Mouse (Mus musculus): ENCODE measurements at regions not wholly inside any gene's neighbourhood (a gene's known extent, or its start where the extent isn't known, plus 50 kb on each side); places are given as distances from the start of the nearest gene placed in this dataset.

GRCm38 (mm10) chr8:31518903-31519302 is 1909.6 kb upstream of the 5930422O12Rik start:
- Histone ChIP-seq H3K9ac (no peak overlapping the region), H3K36me3 (no peaks in the 10 kb centered on the region), H3K4me3 (no peak overlapping the region), H3K27ac (no peak overlapping the region), H3K9me3 (replicated peaks) (no peaks in the 10 kb centered on the region), H3K27me3 (no peaks in the 10 kb centered on the region), H3K4me1 (replicated peaks) (no peaks in the 10 kb centered on the region), H3K4me2 (no peak overlapping the region)
- 31% methylated on average over 1 of the region's 1 CpGs for WGBS
- ATAC-seq (replicated peaks; ENCODE audit: insufficient number of reproducible peaks, insufficient read depth, low FRiP score, low read depth) = no peak

DNA sequence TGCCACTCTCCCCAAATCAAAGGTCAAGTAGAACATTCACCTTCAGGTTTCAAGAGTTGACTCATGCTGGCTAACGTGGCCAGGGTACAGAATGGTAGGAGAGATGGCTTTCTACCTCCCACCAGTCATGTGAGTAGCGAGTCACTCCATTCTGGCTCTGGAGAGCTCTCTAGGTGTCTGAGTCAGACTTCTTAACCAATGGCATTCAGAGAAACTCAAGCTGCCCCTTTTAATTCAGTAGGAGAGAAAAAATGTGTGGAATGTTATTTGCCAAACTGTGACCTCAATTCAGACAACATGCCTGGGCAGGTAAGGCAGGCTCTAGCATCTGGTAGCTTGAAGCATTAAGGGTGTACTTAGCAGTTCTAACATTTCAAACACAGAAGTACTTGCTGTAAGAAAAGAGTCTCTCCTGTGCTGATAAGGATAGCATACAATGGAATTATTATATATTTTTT is 1907.5 kb upstream of the 5930422O12Rik start:
- ATAC-seq (replicated peaks; ENCODE audit: insufficient number of reproducible peaks, insufficient read depth, low FRiP score, low read depth) = no peak
- no peaks in the 10 kb centered on the region for H3K36me3 ChIP-seq
- 47% methylated on average over 2 of the region's 2 CpGs for WGBS
- H3K27ac ChIP-seq = no peak overlapping the region
- peaks cover 4% of the 10 kb centered on the region; the same call in 1 of the 2 replicates for H3K4me1 ChIP-seq (replicated peaks)
- H3K4me3 ChIP-seq = no peak overlapping the region
- no peak overlapping the region for H3K4me2 ChIP-seq
- H3K27me3 ChIP-seq = no peaks in the 10 kb centered on the region
- no peak overlapping the region for H3K9ac ChIP-seq
- H3K9me3 ChIP-seq (replicated peaks) = no peaks in the 10 kb centered on the region

- WGBS = 22% methylated on average over 5 of the region's 5 CpGs
- H3K27me3 ChIP-seq = no peaks in the 10 kb centered on the region
- H3K9me3 ChIP-seq (replicated peaks) = no peaks in the 10 kb centered on the region
- H3K4me3 ChIP-seq = no peak overlapping the region
- H3K4me2 ChIP-seq = no peak overlapping the region
- peaks cover 4% of the 10 kb centered on the region; the same call in 1 of the 2 replicates for H3K4me1 ChIP-seq (replicated peaks)
- no peaks in the 10 kb centered on the region for H3K36me3 ChIP-seq
- ATAC-seq (replicated peaks; ENCODE audit: insufficient number of reproducible peaks, insufficient read depth, low FRiP score, low read depth) = no peak
- peak overlapping the region; percentile 31; the same call in 1 of the 2 replicates for H3K27ac ChIP-seq
- H3K9ac ChIP-seq = no peak overlapping the region
Observed at GRCm38 (mm10) chr8:31525071-31525470, 1903.4 kb upstream of the 5930422O12Rik start.

GRCm38 (mm10) chr8:31539251-31539650 is 1889.3 kb upstream of the 5930422O12Rik start:
- no peak overlapping the region for H3K4me2 ChIP-seq
- H3K4me3 ChIP-seq = no peak overlapping the region
- no peak for ATAC-seq (replicated peaks; ENCODE audit: insufficient number of reproducible peaks, insufficient read depth, low FRiP score, low read depth)
- H3K36me3 ChIP-seq = no peaks in the 10 kb centered on the region
- no peak overlapping the region for H3K27ac ChIP-seq
- H3K4me1 ChIP-seq (replicated peaks) = no peaks in the 10 kb centered on the region
- no peaks in the 10 kb centered on the region for H3K27me3 ChIP-seq
- 69% methylated on average over 3 of the region's 3 CpGs for WGBS
- H3K9ac ChIP-seq = no peak overlapping the region
- no peaks in the 10 kb centered on the region for H3K9me3 ChIP-seq (replicated peaks)

- Histone ChIP-seq H3K4me2 (no peak overlapping the region), H3K4me3 (no peak overlapping the region), H3K27ac (no peak overlapping the region), H3K9ac (no peak overlapping the region), H3K27me3 (no peaks in the 10 kb centered on the region), H3K9me3 (replicated peaks) (no peaks in the 10 kb centered on the region), H3K4me1 (replicated peaks) (no peaks in the 10 kb centered on the region), H3K36me3 (no peaks in the 10 kb centered on the region)
- ATAC-seq (replicated peaks; ENCODE audit: insufficient number of reproducible peaks, insufficient read depth, low FRiP score, low read depth) = no peak
- WGBS = 15% methylated on average over 4 of the region's 4 CpGs
Observed at GRCm38 (mm10) chr8:31541646-31542045, 1886.9 kb upstream of the 5930422O12Rik start.

DNA sequence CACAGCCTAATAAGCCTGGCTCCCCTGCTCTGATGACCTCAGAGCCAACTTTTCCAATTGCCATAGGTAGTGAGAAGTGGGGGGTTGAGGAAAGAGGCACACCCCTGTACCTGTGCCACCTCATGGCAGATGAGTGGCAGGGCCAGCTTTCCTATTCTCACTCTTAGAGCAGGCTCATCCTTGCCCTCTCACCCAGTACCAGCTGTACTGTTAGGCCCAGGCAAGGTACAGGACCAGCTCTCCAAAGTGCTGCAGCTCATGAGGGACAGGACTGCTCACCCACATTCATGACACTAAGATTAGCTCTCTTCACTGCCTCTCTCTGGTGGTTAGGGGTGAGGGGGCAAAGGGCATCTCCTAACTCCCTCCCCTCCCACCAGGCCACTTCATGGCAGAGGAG is 1854.4 kb upstream of the 5930422O12Rik start:
- no peak for ATAC-seq (replicated peaks; ENCODE audit: insufficient number of reproducible peaks, insufficient read depth, low FRiP score, low read depth)
- H3K4me3 ChIP-seq = no peak overlapping the region
- no peaks in the 10 kb centered on the region for H3K27me3 ChIP-seq
- 0 out of 2 replicates have a peak, but pooled peaks cover 5% of the 10 kb centered on the region for H3K9me3 ChIP-seq (replicated peaks)
- no peaks in the 10 kb centered on the region for H3K4me1 ChIP-seq (replicated peaks)
- no peaks in the 10 kb centered on the region for H3K36me3 ChIP-seq
- H3K9ac ChIP-seq = no peak overlapping the region
- no peak overlapping the region for H3K27ac ChIP-seq
- no peak overlapping the region for H3K4me2 ChIP-seq

DNA sequence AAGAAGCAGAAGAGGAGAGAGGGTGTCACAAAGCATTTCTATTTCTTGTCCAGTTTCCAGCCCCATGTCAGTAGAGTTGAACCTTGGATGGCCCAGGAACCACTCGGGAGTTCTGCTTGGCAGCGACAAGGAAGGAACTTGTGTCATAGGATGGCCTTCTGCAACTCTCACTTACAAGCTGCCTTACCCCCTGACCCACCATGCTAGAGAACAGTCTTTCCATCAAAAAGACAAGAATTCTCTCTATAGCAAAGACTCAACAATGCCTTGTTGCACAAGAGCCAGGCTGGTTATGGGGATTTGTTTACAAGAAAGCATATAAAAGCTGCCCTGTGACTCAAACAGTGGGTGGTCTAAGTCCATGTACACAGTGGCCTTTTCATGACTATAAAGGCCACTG is 1852.4 kb upstream of the 5930422O12Rik start:
- Histone ChIP-seq H3K4me1 (replicated peaks) (no peaks in the 10 kb centered on the region), H3K27me3 (no peaks in the 10 kb centered on the region), H3K27ac (no peak overlapping the region), H3K9me3 (replicated peaks) (0 out of 2 replicates have a peak, but pooled peaks cover 5% of the 10 kb centered on the region), H3K4me2 (no peak overlapping the region), H3K36me3 (no peaks in the 10 kb centered on the region), H3K9ac (no peak overlapping the region), H3K4me3 (no peak overlapping the region)
- 61% methylated on average over 2 of the region's 2 CpGs for WGBS
- no peak for ATAC-seq (replicated peaks; ENCODE audit: insufficient number of reproducible peaks, insufficient read depth, low FRiP score, low read depth)

GRCm38 (mm10) chr8:31584661-31585060 is 1843.8 kb upstream of the 5930422O12Rik start:
- Histone ChIP-seq H3K4me3 (no peak overlapping the region), H3K27me3 (no peaks in the 10 kb centered on the region), H3K4me2 (no peak overlapping the region), H3K4me1 (replicated peaks) (no peaks in the 10 kb centered on the region), H3K36me3 (no peaks in the 10 kb centered on the region), H3K27ac (no peak overlapping the region), H3K9ac (no peak overlapping the region), H3K9me3 (replicated peaks) (no peaks in the 10 kb centered on the region)
- 81% methylated on average over 1 of the region's 1 CpGs for WGBS
- ATAC-seq (replicated peaks; ENCODE audit: insufficient number of reproducible peaks, insufficient read depth, low FRiP score, low read depth) = no peak

- H3K9ac ChIP-seq = no peak overlapping the region
- WGBS = 58% methylated on average over 5 of the region's 5 CpGs
- no peak overlapping the region for H3K4me2 ChIP-seq
- no peaks in the 10 kb centered on the region for H3K9me3 ChIP-seq (replicated peaks)
- no peaks in the 10 kb centered on the region for H3K36me3 ChIP-seq
- no peak overlapping the region for H3K4me3 ChIP-seq
- H3K27ac ChIP-seq = no peak overlapping the region
- 0 out of 2 replicates have a peak, but pooled peaks cover 5% of the 10 kb centered on the region for H3K4me1 ChIP-seq (replicated peaks)
- no peak for ATAC-seq (replicated peaks; ENCODE audit: insufficient number of reproducible peaks, insufficient read depth, low FRiP score, low read depth)
- no peaks in the 10 kb centered on the region for H3K27me3 ChIP-seq
Observed at GRCm38 (mm10) chr8:31599536-31599935, 1829.0 kb upstream of the 5930422O12Rik start.

DNA sequence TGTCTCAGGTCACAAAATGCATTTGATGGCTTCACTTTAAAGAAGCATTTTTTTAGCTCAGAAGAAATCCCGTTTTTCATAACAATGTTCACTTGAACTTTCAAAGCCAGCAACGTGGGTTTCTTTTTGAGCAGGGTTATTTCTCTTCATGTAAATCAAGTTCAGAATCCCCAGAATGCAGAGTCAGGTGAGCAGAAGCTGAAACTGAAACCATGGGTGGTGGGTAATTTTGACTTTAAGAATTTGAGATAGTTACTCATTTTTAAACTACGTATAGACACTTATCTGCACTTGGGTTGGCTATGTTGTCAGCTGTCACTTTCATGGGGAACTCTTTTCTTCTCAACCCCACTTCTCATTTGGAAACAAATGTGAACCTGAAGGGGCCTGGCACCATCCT is 1827.5 kb upstream of the 5930422O12Rik start:
- 56% methylated on average over 3 of the region's 3 CpGs for WGBS
- 0 out of 2 replicates have a peak, but pooled peaks cover 5% of the 10 kb centered on the region for H3K4me1 ChIP-seq (replicated peaks)
- H3K27ac ChIP-seq = no peak overlapping the region
- H3K4me3 ChIP-seq = no peak overlapping the region
- H3K27me3 ChIP-seq = no peaks in the 10 kb centered on the region
- no peaks in the 10 kb centered on the region for H3K9me3 ChIP-seq (replicated peaks)
- ATAC-seq (replicated peaks; ENCODE audit: insufficient number of reproducible peaks, insufficient read depth, low FRiP score, low read depth) = no peak
- H3K9ac ChIP-seq = no peak overlapping the region
- no peak overlapping the region for H3K4me2 ChIP-seq
- no peaks in the 10 kb centered on the region for H3K36me3 ChIP-seq

DNA sequence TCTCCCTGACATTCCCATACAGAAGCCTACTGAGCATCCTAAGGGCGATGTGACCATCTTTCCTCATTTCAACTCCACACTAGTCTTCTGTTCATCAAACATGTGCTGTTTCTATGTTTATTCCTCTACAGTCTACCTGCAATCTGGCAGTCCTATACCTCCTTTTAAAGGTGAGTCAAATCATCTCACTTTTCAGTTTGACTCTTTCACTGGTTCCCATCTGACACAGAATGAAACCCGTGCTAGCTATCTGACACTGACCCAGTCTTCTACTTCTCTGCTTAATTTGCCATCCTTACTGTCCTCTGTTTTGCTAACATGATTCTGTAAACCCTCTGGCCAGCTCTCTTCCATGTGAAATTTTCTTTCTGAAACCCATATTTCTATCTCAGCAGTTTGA is 1812.0 kb upstream of the 5930422O12Rik start:
- no peak overlapping the region for H3K4me3 ChIP-seq
- no peaks in the 10 kb centered on the region for H3K4me1 ChIP-seq (replicated peaks)
- no peak for ATAC-seq (replicated peaks; ENCODE audit: insufficient number of reproducible peaks, insufficient read depth, low FRiP score, low read depth)
- H3K27ac ChIP-seq = no peak overlapping the region
- no peaks in the 10 kb centered on the region for H3K36me3 ChIP-seq
- no peak overlapping the region for H3K4me2 ChIP-seq
- H3K9ac ChIP-seq = no peak overlapping the region
- WGBS = 78% methylated on average over 2 of the region's 2 CpGs
- H3K9me3 ChIP-seq (replicated peaks) = no peaks in the 10 kb centered on the region
- H3K27me3 ChIP-seq = no peaks in the 10 kb centered on the region

- Histone ChIP-seq H3K36me3 (no peaks in the 10 kb centered on the region), H3K4me3 (no peak overlapping the region), H3K27ac (no peak overlapping the region), H3K4me1 (replicated peaks) (no peaks in the 10 kb centered on the region), H3K27me3 (no peaks in the 10 kb centered on the region), H3K9me3 (replicated peaks) (no peaks in the 10 kb centered on the region), H3K9ac (no peak overlapping the region), H3K4me2 (no peak overlapping the region)
- no peak for ATAC-seq (replicated peaks; ENCODE audit: insufficient number of reproducible peaks, insufficient read depth, low FRiP score, low read depth)
- WGBS = 62% methylated on average over 2 of the region's 2 CpGs
Observed at GRCm38 (mm10) chr8:31627708-31628107, 1800.8 kb upstream of the 5930422O12Rik start.
